Mouse (Mus musculus) kidney, embryonic 14.5 days (tissue): ENCODE data around the gene Cnnm1. TPM values are rescaled to one million over a fixed set of nuclear protein-coding genes. Genes with fewer than 3 reads are reported as not detected.

Source experiments
- ATAC-seq: fragments of 200-750 bp; cut with Nextera tagmentation; 2 replicates; pipeline ENCODE4 v1.8.0; 2017; ENCODE audit warnings: moderate number of reproducible peaks, mild to moderate bottlenecking, moderate TSS enrichment, moderate library complexity; ENCODE audit not compliant: low FRiP score, low TSS enrichment
- H3K27ac ChIP-seq: fragments of 300-500 bp; sonication (generic); 2 replicates; pipeline ENCODE4 v1.5.1; 2014; ENCODE audit warnings: low read depth, mild to moderate bottlenecking, low read length, moderate library complexity, mixed read lengths
- H3K27me3 ChIP-seq: fragments of 300-500 bp; sonication (generic); 2 replicates; pipeline ENCODE4 v1.6.1; 2014; ENCODE audit warnings: mild to moderate bottlenecking, low read length; ENCODE audit not compliant: control insufficient read depth, insufficient read depth
- H3K36me3 ChIP-seq: fragments of 300-500 bp; sonication (generic); 2 replicates; pipeline ENCODE4 v1.6.1; 2014; ENCODE audit warnings: low read length, mixed read lengths; ENCODE audit not compliant: control insufficient read depth, insufficient read depth
- H3K4me1 ChIP-seq: fragments of 300-500 bp; sonication (generic); 2 replicates; pipeline ENCODE4 v1.6.1; 2014; ENCODE audit warnings: low read length, mixed read lengths; ENCODE audit not compliant: control insufficient read depth, insufficient read depth
- H3K4me2 ChIP-seq: fragments of 300-500 bp; sonication (generic); replicated peaks from 2 replicates; pipeline ENCODE4 v1.6.1; 2014; ENCODE audit warnings: low read depth, mild to moderate bottlenecking, low read length
- H3K4me3 ChIP-seq: fragments of 300-500 bp; sonication (generic); 2 replicates; pipeline ENCODE4 v1.5.1; 2014; ENCODE audit warnings: mild to moderate bottlenecking, low read length
- H3K9ac ChIP-seq: fragments of 300-500 bp; sonication (generic); 2 replicates; pipeline ENCODE4 v1.6.1; 2014; ENCODE audit warnings: low read depth, mild to moderate bottlenecking, low read length, moderate library complexity
- H3K9me3 ChIP-seq: fragments of 300-500 bp; sonication (generic); 2 replicates; pipeline ENCODE4 v1.6.1; 2016; ENCODE audit warnings: low read length; ENCODE audit not compliant: control insufficient read depth
- WGBS: fragments of 180-500 bp; shearing (Covaris S2); extraction: QIAGEN DNeasy Blood & Tissue Kit; methylation state at CpG from one replicate; pipeline ENCODE4 v1.1.7; 2014; 5-methylcytosine and 5-hydroxymethylcytosine counted together
- polyA plus RNA-seq: library from polyadenylated mRNA; unstranded; fragments of >200 nt; fragmentation: Nextera tagmentation; extraction: Ambion mirVana; gene quantifications from 2 replicates; pipeline ENCODE4 v1.2.1, GENCODE M21; 2014

The Cnnm1 gene
- polyA plus RNA-seq, 1 experiment from 2014 or later = not detected

GRCm38 (mm10) chr19:43440768-43441660 is 778 bp downstream of the Cnnm1 start:
- Histone ChIP-seq H3K9ac (peak overlapping the region; percentile 47), H3K36me3 (no peaks in the 10 kb centered on the region), H3K27me3 (peaks cover 48% of the 10 kb centered on the region)

GRCm38 (mm10) chr19:43441661-43441990 is 1.4 kb downstream of the Cnnm1 start:
- Histone ChIP-seq H3K9ac (no peak overlapping the region), H3K4me2 (peak overlapping the region; percentile 96), H3K4me1 (0 out of 2 replicates have a peak, but pooled peaks cover 3% of the 10 kb centered on the region), H3K27me3 (peaks cover 48% of the 10 kb centered on the region), H3K27ac (no peak overlapping the region), H3K4me3 (peak overlapping the region; percentile 57), H3K36me3 (no peaks in the 10 kb centered on the region), H3K9me3 (no peaks in the 10 kb centered on the region)
- WGBS = 15% methylated on average over 17 of the region's 17 CpGs
- peak; percentile 43 for ATAC-seq

More at GRCm38 (mm10) chr19:43440768-43441660, 778 bp downstream of the Cnnm1 start:
- peak; percentile 61 for ATAC-seq
- Histone ChIP-seq H3K4me3 (peak overlapping the region; percentile 57), H3K9me3 (no peaks in the 10 kb centered on the region), H3K27ac (no peak overlapping the region), H3K4me2 (peak overlapping the region; percentile 96), H3K4me1 (0 out of 2 replicates have a peak, but pooled peaks cover 3% of the 10 kb centered on the region)
- WGBS = under 1% methylated on average over 84 of the region's 118 CpGs

- WGBS = 34% methylated on average over 6 of the region's 6 CpGs
- H3K4me1 ChIP-seq = 0 out of 2 replicates have a peak, but pooled peaks cover 3% of the 10 kb centered on the region
- no peak overlapping the region for H3K4me3 ChIP-seq
- H3K27me3 ChIP-seq = peaks cover 48% of the 10 kb centered on the region
- H3K4me2 ChIP-seq = no peak overlapping the region
- H3K36me3 ChIP-seq = no peaks in the 10 kb centered on the region
- no peak for ATAC-seq
- H3K27ac ChIP-seq = no peak overlapping the region
- H3K9me3 ChIP-seq = no peaks in the 10 kb centered on the region
- no peak overlapping the region for H3K9ac ChIP-seq
These were observed 2.0 kb downstream of the Cnnm1 start for GRCm38 (mm10) chr19:43442269-43442668.

GRCm38 (mm10) chr19:43442906-43443305 is 2.7 kb downstream of the Cnnm1 start:
- no peak overlapping the region for H3K4me2 ChIP-seq
- peaks cover 48% of the 10 kb centered on the region for H3K27me3 ChIP-seq
- no peak overlapping the region for H3K4me3 ChIP-seq
- H3K36me3 ChIP-seq = no peaks in the 10 kb centered on the region
- no peaks in the 10 kb centered on the region for H3K9me3 ChIP-seq
- ATAC-seq = no peak
- 0 out of 2 replicates have a peak, but pooled peaks cover 3% of the 10 kb centered on the region for H3K4me1 ChIP-seq
- no peak overlapping the region for H3K9ac ChIP-seq
- 94% methylated on average over 5 of the region's 5 CpGs for WGBS
- no peak overlapping the region for H3K27ac ChIP-seq

GRCm38 (mm10) chr19:43444636-43445205 is 4.5 kb downstream of the Cnnm1 start:
- no peaks in the 10 kb centered on the region for H3K36me3 ChIP-seq
- no peak overlapping the region for H3K9ac ChIP-seq
- peaks cover 38% of the 10 kb centered on the region for H3K27me3 ChIP-seq
- no peak overlapping the region for H3K4me2 ChIP-seq
- no peak overlapping the region for H3K4me3 ChIP-seq
- H3K9me3 ChIP-seq = no peaks in the 10 kb centered on the region
- 0 out of 2 replicates have a peak, but pooled peaks cover 3% of the 10 kb centered on the region for H3K4me1 ChIP-seq
- no peak overlapping the region for H3K27ac ChIP-seq
- 76% methylated on average over 6 of the region's 6 CpGs for WGBS
- no peak for ATAC-seq

- no peak for ATAC-seq
- peaks cover 2% of the 10 kb centered on the region; the same call in 1 of the 2 replicates for H3K27me3 ChIP-seq
These were observed 11.3 kb downstream of the Cnnm1 start for GRCm38 (mm10) chr19:43451563-43451962.

GRCm38 (mm10) chr19:43452176-43452575 is 11.9 kb downstream of the Cnnm1 start:
- Histone ChIP-seq H3K4me1 (no peaks in the 10 kb centered on the region), H3K27me3 (peaks cover 2% of the 10 kb centered on the region; the same call in 1 of the 2 replicates), H3K4me3 (no peak overlapping the region), H3K9me3 (no peaks in the 10 kb centered on the region), H3K9ac (no peak overlapping the region), H3K27ac (no peak overlapping the region), H3K36me3 (no peaks in the 10 kb centered on the region), H3K4me2 (no peak overlapping the region)
- ATAC-seq = no peak
- 88% methylated on average over 5 of the region's 5 CpGs for WGBS

More at GRCm38 (mm10) chr19:43451563-43451962, 11.3 kb downstream of the Cnnm1 start:
- 86% methylated on average over 10 of the region's 10 CpGs for WGBS
- Histone ChIP-seq H3K4me1 (no peaks in the 10 kb centered on the region), H3K4me2 (no peak overlapping the region), H3K9ac (no peak overlapping the region), H3K9me3 (no peaks in the 10 kb centered on the region), H3K4me3 (no peak overlapping the region), H3K36me3 (no peaks in the 10 kb centered on the region), H3K27ac (no peak overlapping the region)

GRCm38 (mm10) chr19:43453025-43453424 is 12.8 kb downstream of the Cnnm1 start:
- no peak overlapping the region for H3K4me2 ChIP-seq
- peaks cover 2% of the 10 kb centered on the region; the same call in 1 of the 2 replicates for H3K27me3 ChIP-seq
- WGBS = 90% methylated on average over 4 of the region's 4 CpGs
- H3K4me3 ChIP-seq = no peak overlapping the region
- ATAC-seq = no peak
- no peaks in the 10 kb centered on the region for H3K4me1 ChIP-seq
- H3K36me3 ChIP-seq = no peaks in the 10 kb centered on the region
- no peak overlapping the region for H3K9ac ChIP-seq
- H3K9me3 ChIP-seq = no peaks in the 10 kb centered on the region
- H3K27ac ChIP-seq = no peak overlapping the region

GRCm38 (mm10) chr19:43459948-43460347 is 19.7 kb downstream of the Cnnm1 start:
- Histone ChIP-seq H3K27ac (no peak overlapping the region), H3K27me3 (no peaks in the 10 kb centered on the region), H3K9ac (no peak overlapping the region), H3K4me1 (no peaks in the 10 kb centered on the region), H3K36me3 (no peaks in the 10 kb centered on the region), H3K4me3 (no peak overlapping the region), H3K9me3 (no peaks in the 10 kb centered on the region), H3K4me2 (no peak overlapping the region)
- no peak for ATAC-seq
- WGBS = 80% methylated on average over 4 of the region's 4 CpGs
